ENCODE assay signal across 9 mouse cellular contexts in genomic region chr6:43395538-43395937, GRCm38 (mm10).
DNase-seq lines count a peak whose midpoint lies in the region; ATAC-seq lines count a peak whose summit lies in the region.
"Had no signal": no experiment of that assay in that cellular context is flagged by ENCODE, and none has a peak within 500 bp of the region (broad histone marks: within the 10 kb centered on the region; RNA-seq: fewer than 3 reads in every experiment).

No protein-coding gene starts in this region.

- no peak overlapping the region for H3K9ac ChIP-seq in lung, embryonic 16.5 days (ENCODE audit: low read length)
- H3K9ac ChIP-seq: embryonic facial prominence, embryonic 12.5 days had no signal

- DNase-seq in adrenal gland, postnatal 14 days, result peak; percentile 30
- DNase-seq in adrenal gland, postnatal 25 days, result no peak
- no peak for DNase-seq in lung, postnatal 36 days
- peak; percentile 37 for DNase-seq in layer of hippocampus, adult 11-12 months (ENCODE audit: low spot score)
- DNase-seq in retina, adult 2 months (ENCODE audit: low read depth, low spot score), result peak; percentile 8
- DNase-seq in spleen, postnatal 10 days (ENCODE audit: low spot score in 2 of 2), result no peak
- DNase-seq in adrenal gland, postnatal 4 days (ENCODE audit: low spot score in 2 of 2), result no peak

- ATAC-seq in lung, embryonic 16.5 days (ENCODE audit: low read depth), result 0 out of 2 replicates have a peak, but pooled peaks have one; percentile 43

- H3K4me3 ChIP-seq in lung, embryonic 16.5 days (ENCODE audit: low read length), result no peak overlapping the region
- H3K4me3 ChIP-seq: embryonic facial prominence, embryonic 12.5 days had no signal

- no peaks in the 10 kb centered on the region for H3K36me3 ChIP-seq in lung, embryonic 16.5 days (ENCODE audit: control insufficient read depth, insufficient read depth, low read length)
- H3K36me3 ChIP-seq: embryonic facial prominence, embryonic 12.5 days had no signal

- no peaks in the 10 kb centered on the region for H3K4me1 ChIP-seq in lung, embryonic 16.5 days (replicated peaks; ENCODE audit: control insufficient read depth, insufficient read depth, low read length)

- H3K9me3 ChIP-seq in lung, embryonic 16.5 days (ENCODE audit: control insufficient read depth, low read length), result no peaks in the 10 kb centered on the region
- H3K9me3 ChIP-seq: embryonic facial prominence, embryonic 12.5 days had no signal

- no peak overlapping the region for H3K27ac ChIP-seq in lung, embryonic 16.5 days (ENCODE audit: low read length)
- H3K27ac ChIP-seq: embryonic facial prominence, embryonic 12.5 days had no signal

- H3K4me2 ChIP-seq in lung, embryonic 16.5 days (ENCODE audit: low read depth, low read length), result no peak overlapping the region
- H3K4me2 ChIP-seq: embryonic facial prominence, embryonic 12.5 days had no signal

- WGBS in lung, embryonic 16.5 days, result 53% methylated on average over 2 of the region's 2 CpGs

- H3K27me3 ChIP-seq in lung, embryonic 16.5 days (ENCODE audit: control insufficient read depth, insufficient read depth, low read depth, low read length), result no peaks in the 10 kb centered on the region
- H3K27me3 ChIP-seq: embryonic facial prominence, embryonic 12.5 days had no signal

Comparison
In these comparisons a context has a peak if more than half of its experiments do, and no peak if none do; other contexts are left out.
1. DNase-seq: peak in adrenal gland, postnatal 14 days (single experiment), layer of hippocampus, adult 11-12 months (single experiment) and retina, adult 2 months (single experiment); none in adrenal gland, postnatal 25 days (single experiment), lung, postnatal 36 days (single experiment), spleen, postnatal 10 days (0 of 2) and adrenal gland, postnatal 4 days (0 of 2).